Mouse (Mus musculus) limb, embryonic 13.5 days (tissue): Measurements from ENCODE around the gene Pdzd2. TPM values are rescaled to one million over a fixed set of nuclear protein-coding genes. Genes with fewer than 3 reads are reported as not detected.
A peak's percentile ranks its signal among the peaks of the same experiment; 100 is the strongest.

Source experiments
- ATAC-seq: fragments of 200-750 bp; cut with Nextera tagmentation; 2 replicates; pipeline ENCODE4 v1.8.0; 2017; ENCODE audit warnings: low read depth, moderate number of reproducible peaks, moderate TSS enrichment; ENCODE audit not compliant: low FRiP score
- H3K27ac ChIP-seq: fragments of 300-500 bp; sonication (generic); 2 replicates; pipeline ENCODE4 v1.5.1; 2015; ENCODE audit warnings: inconsistent platforms, mild to moderate bottlenecking, moderate library complexity
- H3K27me3 ChIP-seq: fragments of 300-500 bp; sonication (generic); 2 replicates; pipeline ENCODE4 v1.6.1; 2015; ENCODE audit warnings: mild to moderate bottlenecking, inconsistent platforms
- H3K36me3 ChIP-seq: fragments of 300-500 bp; sonication (generic); 2 replicates; pipeline ENCODE4 v1.6.1; 2015; ENCODE audit warnings: inconsistent platforms, mild to moderate bottlenecking, moderate library complexity
- H3K4me1 ChIP-seq: fragments of 300-500 bp; sonication (generic); 2 replicates; pipeline ENCODE4 v1.6.1; 2015; ENCODE audit warnings: inconsistent platforms
- H3K4me2 ChIP-seq: fragments of 300-500 bp; sonication (generic); replicated peaks from 2 replicates; pipeline ENCODE4 v1.6.1; 2015; ENCODE audit warnings: inconsistent platforms, mild to moderate bottlenecking, moderate library complexity
- H3K4me3 ChIP-seq: fragments of 300-500 bp; sonication (generic); 2 replicates; pipeline ENCODE4 v1.5.1; 2015; ENCODE audit warnings: moderate library complexity, mild to moderate bottlenecking, inconsistent platforms
- H3K9ac ChIP-seq: fragments of 300-500 bp; sonication (generic); 2 replicates; pipeline ENCODE4 v1.6.1; 2015; ENCODE audit warnings: mild to moderate bottlenecking, inconsistent platforms
- H3K9me3 ChIP-seq: fragments of 300-500 bp; sonication (generic); 2 replicates; pipeline ENCODE4 v1.6.1; 2016; ENCODE audit warnings: inconsistent platforms
- WGBS: fragments of 180-500 bp; shearing (Covaris S2); methylation state at CpG from one replicate; pipeline ENCODE4 v1.1.7; 2015; 5-methylcytosine and 5-hydroxymethylcytosine counted together
- polyA plus RNA-seq: library from polyadenylated mRNA; unstranded; fragments of >200 nt; fragmentation: Nextera tagmentation; extraction: Ambion mirVana; gene quantifications from 2 replicates; pipeline ENCODE4 v1.2.1, GENCODE M21; 2015

Gene Pdzd2
- polyA plus RNA-seq, 1 experiment from 2014 or later, result 28.6 TPM

DNA sequence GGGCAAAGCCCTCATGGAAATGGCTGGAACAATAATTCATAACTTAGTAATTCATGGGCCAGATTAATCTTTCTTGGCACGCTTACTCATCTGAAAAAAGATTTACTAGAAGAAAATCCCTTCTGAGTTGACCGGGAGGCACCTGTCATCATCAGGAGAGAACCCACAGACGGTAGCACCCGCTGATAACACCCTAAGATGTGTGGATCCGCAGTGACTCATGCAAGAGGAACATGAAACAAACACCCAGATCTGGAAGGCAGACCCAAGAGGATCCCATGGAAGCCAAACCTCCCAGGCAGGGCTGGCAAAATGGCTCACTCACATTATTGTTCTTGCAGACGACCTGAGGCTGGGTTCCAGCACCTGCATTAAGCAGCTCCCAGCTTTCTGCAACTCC lies 325.0 kb downstream of the Pdzd2 start:
- H3K27ac ChIP-seq, result no peak overlapping the region
- WGBS, result 85% methylated on average over 6 of the region's 6 CpGs

GRCm38 (mm10) chr15:12408205-12408604 lies 331.5 kb downstream of the Pdzd2 start:
- H3K27me3 ChIP-seq, result no peaks in the 10 kb centered on the region
- ATAC-seq, result no peak
- H3K4me2 ChIP-seq, result no peak overlapping the region
- H3K4me3 ChIP-seq, result no peak overlapping the region
- H3K9ac ChIP-seq, result no peak overlapping the region
- no peak overlapping the region for H3K27ac ChIP-seq
- H3K4me1 ChIP-seq, result peaks cover 3% of the 10 kb centered on the region; the same call in 1 of the 2 replicates
- H3K36me3 ChIP-seq, result peaks cover 16% of the 10 kb centered on the region
- 0 out of 2 replicates have a peak, but pooled peaks cover 8% of the 10 kb centered on the region for H3K9me3 ChIP-seq
- WGBS, result 77% methylated on average over 8 of the region's 8 CpGs

More for the DNA sequence above, 325.0 kb downstream of the Pdzd2 start:
- no peak for ATAC-seq
- H3K4me2 ChIP-seq, result no peak overlapping the region
- no peak overlapping the region for H3K9ac ChIP-seq
- H3K36me3 ChIP-seq, result peaks cover 8% of the 10 kb centered on the region
- no peaks in the 10 kb centered on the region for H3K9me3 ChIP-seq
- H3K27me3 ChIP-seq, result no peaks in the 10 kb centered on the region
- H3K4me3 ChIP-seq, result no peak overlapping the region
- H3K4me1 ChIP-seq, result no peaks in the 10 kb centered on the region

DNA sequence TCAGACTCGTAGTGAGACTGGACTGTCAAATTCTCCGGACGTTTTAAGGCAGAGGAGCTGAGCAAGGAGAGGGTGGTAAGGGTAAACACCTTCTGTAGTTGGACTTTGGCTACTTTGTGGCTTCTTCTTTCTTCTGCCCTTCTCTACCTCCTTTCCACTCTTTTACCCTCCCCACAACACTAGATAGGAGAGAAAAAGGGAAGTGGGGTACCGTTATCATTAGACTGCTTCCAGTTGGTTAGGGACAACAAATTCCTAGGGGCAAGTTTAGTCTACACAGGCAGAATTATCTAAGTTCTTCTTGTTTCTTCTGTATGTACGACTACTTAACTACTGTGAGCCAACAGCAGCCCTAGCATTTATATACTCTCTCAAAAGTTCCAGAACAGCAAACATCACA lies 334.1 kb downstream of the Pdzd2 start:
- Histone ChIP-seq H3K4me3 (no peak overlapping the region), H3K36me3 (peaks cover 31% of the 10 kb centered on the region), H3K9me3 (0 out of 2 replicates have a peak, but pooled peaks cover 8% of the 10 kb centered on the region), H3K4me1 (peaks cover 10% of the 10 kb centered on the region), H3K4me2 (no peak overlapping the region), H3K9ac (no peak overlapping the region), H3K27ac (no peak overlapping the region), H3K27me3 (no peaks in the 10 kb centered on the region)
- ATAC-seq, result no peak
- 87% methylated on average over 5 of the region's 5 CpGs for WGBS

DNA sequence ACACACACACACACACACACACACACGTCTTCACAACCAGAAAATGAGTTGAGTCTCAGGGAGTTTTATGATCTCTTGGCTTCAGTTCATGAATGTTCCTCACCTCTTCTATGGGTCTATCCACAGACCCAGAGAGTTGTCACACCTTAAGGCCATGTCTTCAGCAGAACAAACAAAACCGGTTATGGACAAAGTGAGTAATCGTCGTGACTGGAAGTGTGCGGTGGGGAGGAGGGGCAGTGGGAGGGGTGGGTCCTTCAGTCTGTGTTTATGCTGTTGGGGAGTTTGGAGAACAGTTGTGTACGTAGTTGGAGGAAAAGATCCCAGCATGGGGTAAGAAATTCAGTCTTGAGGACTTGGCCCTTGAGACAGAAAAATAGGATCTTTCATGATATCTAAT lies 342.7 kb downstream of the Pdzd2 start:
- WGBS, result 84% methylated on average over 6 of the region's 6 CpGs

DNA sequence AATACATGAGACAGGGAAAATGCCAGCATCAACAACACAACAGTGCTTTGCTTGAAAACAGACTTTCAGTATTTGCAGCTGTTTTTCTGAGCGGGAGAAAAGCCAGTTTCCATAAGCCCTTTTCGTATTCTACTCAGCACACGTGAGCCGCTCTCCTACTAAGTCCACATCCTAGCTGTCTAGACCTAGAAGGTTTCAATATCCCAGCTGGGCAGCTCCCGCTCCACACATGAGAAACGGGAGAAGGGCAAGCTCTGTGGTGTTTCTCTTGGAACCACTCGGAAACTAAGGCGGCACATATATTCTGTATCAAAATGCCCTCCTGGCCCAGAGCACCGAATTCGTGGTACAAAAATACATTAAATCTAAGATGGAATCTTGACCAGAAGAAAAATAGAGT lies 345.0 kb downstream of the Pdzd2 start:
- H3K4me3 ChIP-seq, result no peak overlapping the region
- no peak overlapping the region for H3K4me2 ChIP-seq
- H3K9ac ChIP-seq, result no peak overlapping the region
- peaks cover 11% of the 10 kb centered on the region for H3K36me3 ChIP-seq
- WGBS, result 83% methylated on average over 10 of the region's 10 CpGs
- no peaks in the 10 kb centered on the region for H3K27me3 ChIP-seq
- H3K9me3 ChIP-seq, result no peaks in the 10 kb centered on the region
- H3K27ac ChIP-seq, result no peak overlapping the region
- H3K4me1 ChIP-seq, result no peaks in the 10 kb centered on the region
- no peak for ATAC-seq

More for the DNA sequence above, 342.7 kb downstream of the Pdzd2 start:
- no peaks in the 10 kb centered on the region for H3K4me1 ChIP-seq
- no peak overlapping the region for H3K9ac ChIP-seq
- H3K27me3 ChIP-seq, result no peaks in the 10 kb centered on the region
- peaks cover 28% of the 10 kb centered on the region for H3K36me3 ChIP-seq
- ATAC-seq, result no peak
- H3K4me2 ChIP-seq, result no peak overlapping the region
- no peaks in the 10 kb centered on the region for H3K9me3 ChIP-seq
- H3K4me3 ChIP-seq, result no peak overlapping the region
- no peak overlapping the region for H3K27ac ChIP-seq

- Histone ChIP-seq H3K4me3 (no peak overlapping the region), H3K27me3 (no peaks in the 10 kb centered on the region), H3K9me3 (no peaks in the 10 kb centered on the region), H3K9ac (no peak overlapping the region), H3K36me3 (peaks cover 27% of the 10 kb centered on the region), H3K4me2 (no peak overlapping the region), H3K4me1 (no peaks in the 10 kb centered on the region), H3K27ac (no peak overlapping the region)
- no peak for ATAC-seq
- 80% methylated on average over 15 of the region's 15 CpGs for WGBS
Observed at GRCm38 (mm10) chr15:12388726-12389489, 350.8 kb downstream of the Pdzd2 start.

GRCm38 (mm10) chr15:12384679-12385078 lies 355.0 kb downstream of the Pdzd2 start:
- no peak overlapping the region for H3K27ac ChIP-seq
- H3K27me3 ChIP-seq, result no peaks in the 10 kb centered on the region
- peaks cover 36% of the 10 kb centered on the region for H3K36me3 ChIP-seq
- no peak overlapping the region for H3K4me3 ChIP-seq
- ATAC-seq, result no peak
- no peaks in the 10 kb centered on the region for H3K9me3 ChIP-seq
- no peaks in the 10 kb centered on the region for H3K4me1 ChIP-seq
- no peak overlapping the region for H3K9ac ChIP-seq
- no peak overlapping the region for H3K4me2 ChIP-seq
- 76% methylated on average over 8 of the region's 13 CpGs for WGBS

DNA sequence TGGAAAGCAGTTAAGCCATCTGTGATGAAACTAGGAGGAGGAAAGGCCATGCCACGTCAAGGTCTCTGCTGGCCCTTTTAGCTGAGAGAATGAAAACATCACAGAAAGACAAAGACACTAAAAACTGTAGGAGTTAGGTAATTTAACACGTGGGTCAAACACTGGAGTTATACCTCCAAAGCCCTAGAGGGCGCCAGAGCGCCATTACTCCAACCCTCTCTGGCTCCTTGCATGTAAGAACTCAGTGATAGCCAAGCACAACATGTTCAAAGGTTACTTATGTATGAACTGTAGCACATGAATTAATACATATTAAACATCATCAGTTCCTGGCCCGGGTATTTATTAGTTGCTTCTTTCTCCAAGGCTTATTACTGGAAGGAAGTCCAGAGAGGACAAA lies 359.2 kb downstream of the Pdzd2 start:
- H3K27me3 ChIP-seq, result 0 out of 2 replicates have a peak, but pooled peaks cover 4% of the 10 kb centered on the region
- H3K27ac ChIP-seq, result no peak overlapping the region
- no peaks in the 10 kb centered on the region for H3K9me3 ChIP-seq
- WGBS, result 60% methylated on average over 5 of the region's 5 CpGs
- H3K4me3 ChIP-seq, result no peak overlapping the region
- peaks cover 19% of the 10 kb centered on the region for H3K4me1 ChIP-seq
- no peak for ATAC-seq
- no peak overlapping the region for H3K9ac ChIP-seq
- peaks cover 13% of the 10 kb centered on the region for H3K36me3 ChIP-seq
- no peak overlapping the region for H3K4me2 ChIP-seq

DNA sequence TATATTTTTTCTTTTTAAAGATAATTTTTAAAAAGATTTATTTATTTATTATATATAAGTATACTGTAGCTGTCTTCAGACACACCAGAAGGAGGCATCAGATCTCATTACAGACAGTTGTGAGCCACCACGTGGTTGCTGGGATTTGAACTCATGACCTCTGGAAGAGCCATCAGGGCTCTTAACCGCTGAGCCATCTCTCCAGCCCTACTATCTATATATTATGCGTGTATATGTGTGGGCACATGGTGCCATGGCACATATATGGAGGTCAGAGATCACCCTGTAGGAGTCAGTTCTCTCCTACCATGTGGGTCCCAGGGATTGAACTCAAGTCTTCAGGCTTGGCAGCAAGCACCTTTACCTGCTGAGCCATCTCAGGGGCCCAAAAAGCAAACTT lies 359.7 kb downstream of the Pdzd2 start:
- WGBS, result 89% methylated on average over 3 of the region's 3 CpGs

GRCm38 (mm10) chr15:12377800-12378199 lies 361.9 kb downstream of the Pdzd2 start:
- Histone ChIP-seq H3K9ac (no peak overlapping the region), H3K36me3 (peaks cover 21% of the 10 kb centered on the region), H3K4me1 (peaks cover 19% of the 10 kb centered on the region), H3K27me3 (0 out of 2 replicates have a peak, but pooled peaks cover 4% of the 10 kb centered on the region), H3K4me2 (no peak overlapping the region), H3K9me3 (no peaks in the 10 kb centered on the region), H3K27ac (no peak overlapping the region), H3K4me3 (no peak overlapping the region)
- no peak for ATAC-seq
- WGBS, result 65% methylated on average over 10 of the region's 10 CpGs

More for the DNA sequence above, 359.7 kb downstream of the Pdzd2 start:
- no peak overlapping the region for H3K27ac ChIP-seq
- no peak overlapping the region for H3K4me2 ChIP-seq
- H3K9me3 ChIP-seq, result no peaks in the 10 kb centered on the region
- no peak overlapping the region for H3K9ac ChIP-seq
- H3K36me3 ChIP-seq, result peaks cover 9% of the 10 kb centered on the region
- H3K27me3 ChIP-seq, result 0 out of 2 replicates have a peak, but pooled peaks cover 4% of the 10 kb centered on the region
- H3K4me1 ChIP-seq, result peaks cover 19% of the 10 kb centered on the region
- H3K4me3 ChIP-seq, result no peak overlapping the region
- ATAC-seq, result no peak

- Histone ChIP-seq H3K4me2 (peak overlapping the region; percentile 58; the same call in 1 of the 2 replicates), H3K27me3 (0 out of 2 replicates have a peak, but pooled peaks cover 8% of the 10 kb centered on the region), H3K9me3 (no peaks in the 10 kb centered on the region), H3K27ac (no peak overlapping the region), H3K36me3 (peaks cover 21% of the 10 kb centered on the region), H3K4me3 (no peak overlapping the region), H3K9ac (no peak overlapping the region), H3K4me1 (peaks cover 19% of the 10 kb centered on the region)
- ATAC-seq, result no peak
- 46% methylated on average over 13 of the region's 13 CpGs for WGBS
Observed at GRCm38 (mm10) chr15:12376491-12377069, 363.1 kb downstream of the Pdzd2 start.

DNA sequence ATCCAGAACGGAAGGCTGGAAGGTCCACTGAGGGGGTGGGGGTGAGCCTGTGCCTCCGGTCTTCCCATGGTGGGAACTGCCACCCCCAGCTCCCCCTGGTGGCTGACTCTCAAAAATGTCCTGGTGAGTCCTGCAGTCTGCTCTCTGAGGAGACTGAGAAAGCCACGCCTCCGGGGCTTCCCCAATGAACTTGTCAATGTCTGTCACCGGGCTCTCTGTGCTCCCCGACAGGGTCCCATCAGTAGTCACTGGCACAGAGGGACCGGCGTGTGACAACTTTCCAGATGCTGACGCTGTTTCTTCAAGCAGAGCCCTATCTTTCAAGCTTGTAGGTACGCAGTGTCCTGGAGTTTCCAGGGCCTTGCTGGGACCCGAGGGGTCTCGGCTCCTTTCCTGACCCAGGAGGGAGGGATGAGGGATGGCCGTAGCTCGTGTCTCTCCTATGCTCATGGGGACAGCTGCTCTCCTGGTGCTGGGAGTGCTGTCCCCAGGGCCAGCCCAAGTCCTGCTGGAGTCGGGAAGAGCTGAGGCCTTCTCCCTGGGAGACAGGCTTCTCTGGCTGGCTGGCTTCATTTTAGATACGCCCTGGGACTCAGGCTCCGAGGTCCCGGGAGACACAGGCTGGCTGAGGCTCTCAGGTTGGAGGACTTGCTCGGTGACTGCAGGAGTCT lies 363.9 kb downstream of the Pdzd2 start:
- Histone ChIP-seq H3K4me2 (peak overlapping the region; percentile 58), H3K4me3 (peak overlapping the region; percentile 32), H3K27me3 (0 out of 2 replicates have a peak, but pooled peaks cover 8% of the 10 kb centered on the region), H3K9me3 (no peaks in the 10 kb centered on the region), H3K9ac (peak overlapping the region; percentile 39), H3K36me3 (peaks cover 19% of the 10 kb centered on the region), H3K27ac (no peak overlapping the region), H3K4me1 (peaks cover 23% of the 10 kb centered on the region)
- peak; percentile 72; the same call in 1 of the 2 replicates for ATAC-seq
- 10% methylated on average over 19 of the region's 19 CpGs for WGBS
